Comparison of ENCODE assay signal across 21 mouse cellular contexts in the genomic region with DNA sequence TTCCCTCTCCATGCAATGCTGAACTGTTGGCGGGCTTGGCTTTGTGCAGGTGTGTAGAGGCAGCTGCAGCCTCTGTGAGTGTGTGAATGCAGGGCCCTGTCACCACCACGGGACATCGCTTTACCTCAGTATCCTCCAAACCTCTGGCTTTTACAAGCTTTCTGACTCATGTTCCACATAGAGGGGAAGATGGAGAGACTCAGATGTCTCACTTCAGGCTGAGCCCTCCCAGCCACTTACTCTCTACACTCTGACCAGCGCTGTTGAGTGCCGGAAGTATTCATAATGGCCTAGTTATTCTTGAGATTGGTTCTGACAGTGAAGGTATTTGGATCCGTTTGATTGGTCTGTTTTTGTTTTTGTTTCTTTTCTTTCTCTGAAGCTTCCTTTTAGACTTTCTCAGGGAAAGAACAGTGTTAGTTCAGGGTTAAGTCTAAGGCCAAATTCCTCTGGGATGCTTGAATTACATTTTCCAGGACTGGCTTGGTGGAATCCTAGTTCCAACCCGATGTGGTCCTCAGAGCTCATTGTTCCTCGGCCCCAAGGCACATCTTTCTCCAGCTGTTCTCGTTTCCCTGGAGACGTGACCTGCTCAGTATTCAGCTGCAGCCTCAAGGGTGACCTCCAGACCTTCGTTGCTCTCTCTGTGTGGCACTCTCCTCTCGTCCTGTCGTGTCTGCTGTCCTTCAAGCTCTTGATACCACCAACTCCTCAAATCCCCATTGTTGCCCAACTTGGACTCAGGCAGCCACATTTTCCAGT.
DNase-seq lines count a peak whose midpoint lies in the region; ATAC-seq and TF ChIP-seq lines count a peak whose summit lies in the region.
"Had no signal": no experiment of that assay in that cellular context is flagged by ENCODE, and none has a peak within 500 bp of the region (broad histone marks: within the 10 kb centered on the region; RNA-seq: fewer than 3 reads in every experiment).

No protein-coding gene starts in this region.

- no peaks in the 10 kb centered on the region for H3K36me3 ChIP-seq in kidney, postnatal 0 days (ENCODE audit: insufficient read depth, low read length)
- H3K36me3 ChIP-seq: embryonic facial prominence, embryonic 12.5 days; heart, embryonic 10.5 days; intestine, embryonic 15.5 days; neural tube, embryonic 13.5 days had no signal

- H3K27ac ChIP-seq in kidney, postnatal 0 days, result no peak overlapping the region
- H3K27ac ChIP-seq: embryonic facial prominence, embryonic 12.5 days; forebrain, embryonic 13.5 days; gastrocnemius, adult 2 months; heart, embryonic 10.5 days; intestine, embryonic 15.5 days; layer of hippocampus, adult 2 months; neural tube, embryonic 13.5 days had no signal

- peak; percentile 20 for DNase-seq in kidney, postnatal 0 days (ENCODE audit: low spot score)
- no peak for DNase-seq in kidney, postnatal 25 days
- peak; percentile 22 for DNase-seq in thymus, postnatal 0 days (ENCODE audit: low spot score)
- DNase-seq in thymus, adult 18-20 months, result no peak
- peak; percentile 62 for DNase-seq in embryo, embryonic 9.5 days (ENCODE audit: extremely low spot score)
- DNase-seq in gastrocnemius, postnatal 25 days, result no peak
- DNase-seq: adrenal gland, postnatal 10 days; cerebellum, postnatal 25 days; gastrocnemius, adult 2 months; kidney, adult 8-10 months; kidney, postnatal 14 days; lung, postnatal 4 days; right cerebral cortex, adult 18-20 months had no signal

- no peak overlapping the region for H3K9ac ChIP-seq in kidney, postnatal 0 days (ENCODE audit: low read depth, low read length)
- H3K9ac ChIP-seq: embryonic facial prominence, embryonic 12.5 days; forebrain, embryonic 13.5 days; intestine, embryonic 15.5 days; neural tube, embryonic 13.5 days had no signal

- no peak for ATAC-seq in kidney, postnatal 0 days (replicated peaks; ENCODE audit: low FRiP score, low read depth)
- no peak for ATAC-seq in megakaryocyte-erythroid progenitor cell, adult 5-6 weeks (replicated peaks; ENCODE audit: low FRiP score, low TSS enrichment, poor library complexity, severe bottlenecking)
- ATAC-seq: forebrain, embryonic 13.5 days; intestine, embryonic 15.5 days had no signal

- no peaks in the 10 kb centered on the region for H3K9me3 ChIP-seq in kidney, postnatal 0 days (replicated peaks; ENCODE audit: low read length)
- H3K9me3 ChIP-seq: embryonic facial prominence, embryonic 12.5 days; forebrain, embryonic 13.5 days; heart, embryonic 10.5 days; intestine, embryonic 15.5 days; neural tube, embryonic 13.5 days had no signal

- no peak for TF ChIP-seq CTCF in kidney, postnatal 0 days (IDR thresholded peaks at IDR 0.05; ENCODE audit: low read depth)

- H3K4me3 ChIP-seq in kidney, postnatal 0 days (replicated peaks; ENCODE audit: low read depth, low read length), result no peak overlapping the region
- H3K4me3 ChIP-seq: embryonic facial prominence, embryonic 12.5 days; erythroblast, embryonic 14.5 days; forebrain, embryonic 13.5 days; gastrocnemius, adult 2 months; heart, embryonic 10.5 days; intestine, embryonic 15.5 days; layer of hippocampus, adult 2 months; neural tube, embryonic 13.5 days had no signal

- WGBS in kidney, postnatal 0 days, result 50% methylated on average over 13 of the region's 13 CpGs

- H3K27me3 ChIP-seq in kidney, postnatal 0 days (ENCODE audit: insufficient read depth, low read length), result no peaks in the 10 kb centered on the region
- H3K27me3 ChIP-seq: embryonic facial prominence, embryonic 12.5 days; forebrain, embryonic 13.5 days; intestine, embryonic 15.5 days; neural tube, embryonic 13.5 days had no signal

- H3K4me1 ChIP-seq in kidney, postnatal 0 days (replicated peaks; ENCODE audit: insufficient read depth, low read length), result no peaks in the 10 kb centered on the region
- H3K4me1 ChIP-seq: intestine, embryonic 15.5 days had no signal

- no peak overlapping the region for H3K4me2 ChIP-seq in kidney, postnatal 0 days (ENCODE audit: low read length)
- H3K4me2 ChIP-seq: embryonic facial prominence, embryonic 12.5 days; forebrain, embryonic 13.5 days; intestine, embryonic 15.5 days; neural tube, embryonic 13.5 days had no signal

Comparison
In these comparisons a context has a peak if more than half of its experiments do, and no peak if none do; other contexts are left out.
1. DNase-seq: peak in kidney, postnatal 0 days (single experiment), thymus, postnatal 0 days (single experiment) and embryo, embryonic 9.5 days (single experiment); none in kidney, postnatal 25 days (0 of 2), thymus, adult 18-20 months (0 of 2) and gastrocnemius, postnatal 25 days (single experiment).